Mouse (Mus musculus) erythroblast, embryonic 14.5 days (primary cell): ENCODE results near the gene Dmwd.

Experiments used
- GATA1 ChIP-seq: IDR thresholded peaks from 2 replicates; pipeline ENCODE4 v1.6.1; 2012; ENCODE audit warnings: low read length, inconsistent platforms, mixed read lengths
- TAL1 ChIP-seq: IDR thresholded peaks from 3 replicates; pipeline ENCODE4 v1.6.1; 2012; ENCODE audit warnings: low read length, inconsistent platforms, mixed read lengths

GRCm38 (mm10) chr7:19119631-19120429 is 43.8 kb downstream of the Dmwd start, which contains the start of gene Fbxo46:
- no peak for TF ChIP-seq TAL1
- no peak for TF ChIP-seq GATA1
